Mouse (Mus musculus): ENCODE measurements around the gene Id2.

The Id2 gene

DNA sequence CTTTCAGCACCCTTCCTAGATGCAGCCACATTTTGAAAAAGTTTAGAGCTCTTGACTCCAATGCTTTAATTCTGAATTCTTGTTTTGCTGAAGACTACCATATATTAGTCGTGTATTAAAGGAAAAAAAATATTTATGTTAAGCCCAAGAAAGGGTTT is at the start of gene Id2:
Id2 (minus strand) TSS at position 89 of the 158 bp plus-strand sequence.
- DNase-seq (ENCODE audit: inconsistent age in 2 of 2, low spot score in 1 of 2): no peak

- DNase-seq (ENCODE audit: inconsistent age in 2 of 2, low spot score in 1 of 2): no peak
Measured at GRCm38 (mm10) chr12:25145344-25145698, 48.4 kb upstream of the Id2 start.

- no peak for DNase-seq (ENCODE audit: inconsistent age in 2 of 2, low spot score in 1 of 2)
Measured at GRCm38 (mm10) chr12:25144591-25145343, 47.8 kb upstream of the Id2 start.

DNA sequence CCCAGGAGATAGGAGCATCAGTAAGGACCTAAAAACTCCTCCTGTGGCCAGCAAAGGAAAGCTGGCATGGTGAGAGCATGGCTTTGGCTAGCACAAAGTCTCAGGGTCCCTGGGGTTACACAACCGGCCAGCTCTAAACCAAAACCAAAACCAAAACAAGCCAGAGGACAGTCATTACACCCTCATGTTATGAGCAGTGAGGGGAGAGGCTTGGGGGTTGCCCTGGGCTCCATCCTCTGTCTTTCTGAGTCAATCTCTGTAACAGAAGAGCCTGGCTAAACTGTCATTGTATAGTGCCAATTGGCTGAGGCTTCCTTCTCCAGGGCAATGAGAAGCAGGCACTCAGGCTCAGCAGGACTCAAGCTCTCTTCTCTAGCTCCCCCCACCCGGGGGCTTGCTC is 46.6 kb upstream of the Id2 start:
- DNase-seq (ENCODE audit: inconsistent age in 2 of 2, low spot score in 1 of 2): peak in 1 of 2 experiments; percentile 51

DNA sequence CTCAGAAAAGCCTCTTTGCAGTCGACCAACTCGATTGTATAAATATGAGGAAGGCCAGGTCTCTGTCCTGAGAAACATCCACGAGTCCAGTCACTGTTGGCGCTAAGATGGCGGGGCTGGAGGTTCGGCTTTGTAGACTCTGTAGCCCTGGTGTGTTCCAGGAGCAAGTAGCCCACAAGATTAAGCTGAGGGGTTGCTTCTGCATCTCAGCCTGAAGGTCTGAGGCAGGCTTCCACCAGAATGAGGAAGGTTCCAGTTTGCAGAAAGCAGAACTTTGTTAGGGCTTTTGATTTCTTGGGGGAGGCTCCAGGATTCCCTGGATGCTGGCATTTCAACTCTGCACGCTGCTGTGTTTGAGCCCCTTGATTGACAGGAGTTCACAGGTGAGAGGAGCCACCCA is 45.3 kb upstream of the Id2 start:
- DNase-seq (ENCODE audit: inconsistent age in 2 of 2, low spot score in 1 of 2): peak in 1 of 2 experiments; percentile 38

DNA sequence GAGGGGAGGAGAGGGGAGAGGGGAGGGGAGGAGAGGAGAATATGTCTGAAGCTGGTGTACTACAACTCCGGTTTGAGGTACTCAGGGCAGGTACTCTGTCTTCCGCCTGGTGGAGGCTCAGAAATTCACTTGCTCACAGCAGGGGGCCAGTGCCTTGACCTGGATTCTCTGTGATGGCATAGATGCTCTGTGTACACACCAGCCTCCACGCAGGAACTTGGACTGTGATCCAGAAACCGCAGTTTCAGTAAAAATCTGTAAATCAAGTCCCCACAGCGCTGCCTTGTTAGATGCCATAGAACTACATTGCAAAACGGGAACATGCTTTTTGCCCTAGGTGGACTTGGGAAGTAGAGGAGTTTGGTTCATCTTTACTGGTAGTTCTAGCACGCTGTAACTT is 44.4 kb upstream of the Id2 start:
- peak; percentile 80 to 82 for DNase-seq (ENCODE audit: inconsistent age in 2 of 2, low spot score in 1 of 2)

DNA sequence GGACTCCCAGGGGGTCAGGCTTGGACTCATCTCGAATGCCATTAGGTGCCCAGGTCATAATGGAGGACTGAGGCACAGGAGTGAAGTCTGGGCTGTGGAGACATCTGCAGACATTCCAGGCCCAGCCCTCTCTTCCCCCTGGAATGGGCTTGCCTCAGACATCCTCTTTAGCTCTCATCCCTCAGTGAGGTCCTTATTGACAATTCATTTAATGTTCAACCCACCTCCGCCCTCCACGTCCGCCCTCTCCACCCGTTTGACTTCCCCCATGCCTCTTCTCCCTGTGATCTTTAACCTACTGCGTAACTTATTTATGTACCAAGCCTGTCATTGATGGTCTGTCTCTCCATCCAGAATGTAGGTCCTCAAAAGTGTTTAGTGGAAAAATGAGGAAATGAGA is 43.2 kb upstream of the Id2 start:
- no peak for DNase-seq (ENCODE audit: inconsistent age in 2 of 2, low spot score in 1 of 2)

DNA sequence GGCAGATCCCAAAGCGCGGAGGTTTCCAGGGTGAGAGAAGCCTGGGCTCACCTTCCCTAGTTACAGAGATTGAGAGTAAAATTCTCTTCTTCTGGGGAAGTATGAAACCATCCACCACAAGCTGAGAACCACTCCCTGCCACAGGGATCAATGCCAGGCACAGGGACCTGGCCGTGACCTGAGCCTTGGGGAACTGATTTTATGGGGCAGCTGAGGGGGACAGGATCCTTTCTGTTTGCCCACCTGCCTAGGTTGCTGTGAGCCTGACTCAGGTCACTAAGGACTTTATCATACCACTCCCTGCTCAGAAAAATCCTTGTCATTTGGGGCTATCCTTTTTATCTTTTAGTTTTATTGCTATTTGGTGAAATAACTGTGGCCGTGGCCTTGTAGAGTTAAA is 41.7 kb upstream of the Id2 start:
- peak in 1 of 2 experiments; percentile 75 for DNase-seq (ENCODE audit: inconsistent age in 2 of 2, low spot score in 1 of 2)

DNA sequence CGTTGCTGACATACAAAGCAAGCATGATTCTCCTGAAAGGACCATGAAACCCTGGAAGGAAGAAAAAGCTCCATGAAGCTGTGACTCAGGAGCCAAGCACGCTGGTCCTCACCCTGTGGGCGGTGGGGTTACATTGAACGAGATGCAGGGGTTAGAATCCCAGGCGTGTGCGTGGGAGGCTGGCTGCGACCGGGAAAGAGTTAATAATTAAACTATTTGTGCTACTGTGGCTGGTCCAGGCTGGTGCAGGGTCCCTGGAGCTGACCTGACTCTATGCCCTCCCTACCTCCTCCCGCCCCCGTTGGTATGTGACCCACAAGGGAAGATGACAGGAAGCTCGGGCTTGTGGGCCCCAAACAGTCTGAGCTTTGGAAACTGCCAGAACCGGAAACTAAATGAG is 35.1 kb upstream of the Id2 start:
- no peak for DNase-seq (ENCODE audit: inconsistent age in 2 of 2, low spot score in 1 of 2)

DNA sequence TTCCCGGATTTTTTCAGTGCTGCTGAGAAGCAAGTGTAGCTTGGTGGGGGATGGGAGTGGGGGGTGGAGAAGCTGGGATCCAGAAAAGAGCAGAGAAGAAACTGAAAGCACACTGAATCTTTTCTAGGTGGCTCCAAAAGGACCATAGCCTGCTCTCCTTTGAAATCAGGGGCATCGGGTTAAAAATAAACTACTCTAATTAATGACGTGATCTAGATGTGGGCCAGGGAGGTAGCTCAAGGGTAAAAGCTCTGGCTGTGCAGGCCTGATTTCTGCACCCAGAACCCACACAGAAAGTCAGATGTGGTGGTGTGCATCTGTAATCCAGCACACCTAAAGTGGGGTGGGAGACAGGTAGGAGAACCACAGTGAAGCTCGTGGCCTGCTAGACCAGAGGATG is 30.7 kb upstream of the Id2 start:
- DNase-seq (ENCODE audit: inconsistent age in 2 of 2, low spot score in 1 of 2): no peak

GRCm38 (mm10) chr12:25126228-25126627 is 29.3 kb upstream of the Id2 start:
- DNase-seq (ENCODE audit: inconsistent age in 2 of 2, low spot score in 1 of 2): no peak

DNA sequence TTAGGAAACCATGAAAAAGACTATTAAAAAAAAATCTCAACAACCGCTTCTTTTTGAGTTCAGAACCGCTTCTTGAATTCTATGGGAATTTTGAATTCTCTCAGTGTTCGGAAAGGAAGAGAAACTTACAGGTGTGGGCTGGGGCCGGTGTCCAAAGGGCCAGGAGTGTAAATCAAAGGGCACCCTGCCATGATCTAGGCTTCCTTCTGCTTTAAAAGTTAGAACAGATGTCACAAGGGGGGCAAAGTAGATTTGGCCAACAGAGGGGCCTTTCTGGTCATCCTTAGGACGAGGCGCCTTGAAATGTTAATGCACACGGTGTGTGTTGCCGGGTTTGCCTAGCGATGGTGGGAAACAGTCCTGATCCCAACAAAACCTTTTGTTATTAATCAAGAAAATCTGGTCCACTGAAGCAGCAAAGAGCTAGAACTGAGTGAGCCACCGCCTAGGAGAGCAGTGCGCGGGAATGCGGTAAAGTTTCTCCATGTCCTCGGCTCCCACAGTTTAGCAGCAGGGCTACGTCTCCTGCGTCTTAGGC is 28.4 kb upstream of the Id2 start:
- DNase-seq (ENCODE audit: inconsistent age in 2 of 2, low spot score in 1 of 2): no peak

GRCm38 (mm10) chr12:25124431-25125238 is 27.7 kb upstream of the Id2 start:
- DNase-seq (ENCODE audit: inconsistent age in 2 of 2, low spot score in 1 of 2): no peak

- DNase-seq (ENCODE audit: inconsistent age in 2 of 2, low spot score in 1 of 2): no peak
Measured at GRCm38 (mm10) chr12:25120753-25121152, 23.8 kb upstream of the Id2 start.

- DNase-seq (ENCODE audit: inconsistent age in 2 of 2, low spot score in 1 of 2): peak; percentile 70 to 79
Measured at GRCm38 (mm10) chr12:25119278-25119677, 22.3 kb upstream of the Id2 start.

DNA sequence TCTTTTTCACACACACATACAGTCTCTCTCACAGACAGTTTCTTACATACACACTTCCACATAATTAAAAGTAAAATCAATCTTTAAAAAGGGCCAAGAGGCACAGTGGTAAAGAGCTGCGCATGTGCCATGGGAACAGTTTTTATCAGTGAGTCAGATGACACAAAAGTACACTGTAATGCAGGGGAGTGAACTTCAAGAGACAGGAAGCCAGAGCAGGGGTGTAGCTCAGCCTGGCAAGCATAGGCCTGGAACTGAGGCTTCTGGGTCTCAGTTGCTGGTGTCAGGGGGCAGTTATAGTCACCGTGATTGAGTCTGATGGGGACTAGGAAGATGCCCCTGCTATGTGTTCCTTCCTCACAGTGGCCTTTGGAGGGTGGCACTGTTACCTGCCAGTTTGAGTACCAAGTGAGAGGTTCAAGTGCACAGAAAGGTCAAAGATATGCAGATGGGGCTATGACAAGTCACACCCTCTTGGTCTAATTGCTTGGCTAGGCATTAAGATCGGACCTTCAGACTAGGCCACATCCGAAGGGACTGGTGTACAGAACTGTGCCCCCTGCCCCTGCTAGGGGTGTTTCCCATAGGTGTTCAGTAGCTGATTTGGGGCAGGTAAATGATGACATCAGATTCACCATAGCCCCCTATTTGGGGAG is 21.0 kb upstream of the Id2 start:
- DNase-seq (ENCODE audit: inconsistent age in 2 of 2, low spot score in 1 of 2): peak in 1 of 2 experiments; percentile 79

GRCm38 (mm10) chr12:25116126-25116525 is 19.2 kb upstream of the Id2 start:
- no peak for DNase-seq (ENCODE audit: inconsistent age in 2 of 2, low spot score in 1 of 2)

DNA sequence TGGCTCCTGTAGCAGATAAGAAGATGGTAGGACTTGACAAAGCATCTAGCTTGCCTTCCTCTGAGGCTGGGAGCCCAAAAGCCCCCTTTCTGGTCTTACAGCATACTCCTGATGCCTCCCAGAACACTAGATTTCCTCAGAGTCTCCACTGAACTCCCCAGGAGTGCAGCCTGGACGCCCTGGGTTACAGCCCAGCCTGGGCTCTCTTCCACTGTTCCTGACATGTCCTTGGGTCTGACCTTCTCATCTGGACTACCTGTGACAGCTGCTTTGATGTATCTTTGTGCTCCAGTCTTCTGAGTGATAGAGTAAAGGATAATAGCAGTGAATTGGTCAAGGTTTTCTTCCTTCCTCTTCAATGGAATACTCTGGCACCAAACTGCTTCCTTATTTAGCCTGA is 17.5 kb upstream of the Id2 start:
- DNase-seq (ENCODE audit: inconsistent age in 2 of 2, low spot score in 1 of 2): peak; percentile 66 to 79

GRCm38 (mm10) chr12:25113357-25113756 is 16.4 kb upstream of the Id2 start:
- DNase-seq (ENCODE audit: inconsistent age in 2 of 2, low spot score in 1 of 2): peak; percentile 72 to 86

DNA sequence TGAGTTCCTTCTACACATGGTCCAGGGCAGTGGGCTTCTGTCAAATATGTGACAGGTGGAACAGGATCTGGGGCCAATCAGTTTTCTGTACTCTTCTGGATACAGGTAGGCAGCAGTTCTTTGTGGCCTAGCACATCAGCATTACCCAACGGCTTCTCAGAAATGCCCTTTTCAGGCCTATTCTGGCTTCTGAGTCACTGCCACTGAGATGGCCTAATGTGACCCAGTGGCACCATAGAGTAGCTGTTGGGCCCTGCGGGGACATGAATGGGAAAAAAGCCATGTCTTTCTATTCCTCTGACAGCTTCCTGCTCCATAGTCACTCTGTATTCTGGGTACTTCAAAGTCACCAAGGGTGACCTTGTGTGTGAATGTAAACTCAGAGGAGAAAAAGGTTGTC is 15.9 kb upstream of the Id2 start:
- DNase-seq (ENCODE audit: inconsistent age in 2 of 2, low spot score in 1 of 2): peak in 1 of 2 experiments; percentile 54

GRCm38 (mm10) chr12:25110682-25111078 is 13.7 kb upstream of the Id2 start:
- peak in 1 of 2 experiments; percentile 88 for DNase-seq (ENCODE audit: inconsistent age in 2 of 2, low spot score in 1 of 2)
